Mouse (Mus musculus) MEL-GATA-1-ER (cell line): ENCODE data around the gene Tmem161a.

Experiments used
- DNase-seq: peaks from one replicate; pipeline ENCODE4 v3.0.0-alpha.2; 2012; ENCODE audit warnings: low read depth; ENCODE audit errors: extremely low read depth

Gene Tmem161a

GRCm38 (mm10) chr8:70160015-70160414 is 12.1 kb upstream of the Tmem161a start:
- DNase-seq = no peak

- no peak for DNase-seq
Measured at GRCm38 (mm10) chr8:70163316-70163715, 8.8 kb upstream of the Tmem161a start.

- no peak for DNase-seq
Measured at GRCm38 (mm10) chr8:70166504-70167110, 5.5 kb upstream of the Tmem161a start.

GRCm38 (mm10) chr8:70170116-70170515 is 2.0 kb upstream of the Tmem161a start:
- no peak for DNase-seq

- DNase-seq = no peak
Measured at GRCm38 (mm10) chr8:70170748-70171147, 1.4 kb upstream of the Tmem161a start.

GRCm38 (mm10) chr8:70171240-70171639 is 916 bp upstream of the Tmem161a start:
- DNase-seq = no peak

GRCm38 (mm10) chr8:70173320-70173719 is 1.2 kb downstream of the Tmem161a start:
- DNase-seq = no peak

GRCm38 (mm10) chr8:70174079-70174478 is 1.9 kb downstream of the Tmem161a start:
- no peak for DNase-seq

- no peak for DNase-seq
Measured at GRCm38 (mm10) chr8:70178231-70178630, 6.1 kb downstream of the Tmem161a start.

GRCm38 (mm10) chr8:70179082-70179481 is 6.9 kb downstream of the Tmem161a start:
- no peak for DNase-seq

- no peak for DNase-seq
Measured at GRCm38 (mm10) chr8:70181212-70181902, 9.2 kb downstream of the Tmem161a start.

- DNase-seq = no peak
Measured at GRCm38 (mm10) chr8:70181903-70182252, 9.7 kb downstream of the Tmem161a start.

GRCm38 (mm10) chr8:70183194-70183593 is 11.0 kb downstream of the Tmem161a start:
- DNase-seq = no peak

GRCm38 (mm10) chr8:70188707-70189106 is 16.6 kb downstream of the Tmem161a start:
- DNase-seq = no peak

- DNase-seq = no peak
Measured at GRCm38 (mm10) chr8:70193238-70193637, 21.1 kb downstream of the Tmem161a start.

- no peak for DNase-seq
Measured at GRCm38 (mm10) chr8:70194191-70194590, 22.0 kb downstream of the Tmem161a start.

- no peak for DNase-seq
Measured at GRCm38 (mm10) chr8:70195762-70196161, 23.6 kb downstream of the Tmem161a start.

GRCm38 (mm10) chr8:70197603-70198002 is 25.4 kb downstream of the Tmem161a start:
- DNase-seq = no peak

GRCm38 (mm10) chr8:70200098-70200681 is 28.0 kb downstream of the Tmem161a start:
- DNase-seq = no peak

GRCm38 (mm10) chr8:70201417-70201816 is 29.3 kb downstream of the Tmem161a start:
- DNase-seq = peak; percentile 55

GRCm38 (mm10) chr8:70203072-70203471 is 30.9 kb downstream of the Tmem161a start:
- no peak for DNase-seq

- no peak for DNase-seq
Measured at GRCm38 (mm10) chr8:70204757-70205156, 32.6 kb downstream of the Tmem161a start.

GRCm38 (mm10) chr8:70208130-70208529 is 36.0 kb downstream of the Tmem161a start:
- DNase-seq = no peak
